Mouse (Mus musculus): ENCODE results near the gene Crocc2.

The Crocc2 gene

DNA sequence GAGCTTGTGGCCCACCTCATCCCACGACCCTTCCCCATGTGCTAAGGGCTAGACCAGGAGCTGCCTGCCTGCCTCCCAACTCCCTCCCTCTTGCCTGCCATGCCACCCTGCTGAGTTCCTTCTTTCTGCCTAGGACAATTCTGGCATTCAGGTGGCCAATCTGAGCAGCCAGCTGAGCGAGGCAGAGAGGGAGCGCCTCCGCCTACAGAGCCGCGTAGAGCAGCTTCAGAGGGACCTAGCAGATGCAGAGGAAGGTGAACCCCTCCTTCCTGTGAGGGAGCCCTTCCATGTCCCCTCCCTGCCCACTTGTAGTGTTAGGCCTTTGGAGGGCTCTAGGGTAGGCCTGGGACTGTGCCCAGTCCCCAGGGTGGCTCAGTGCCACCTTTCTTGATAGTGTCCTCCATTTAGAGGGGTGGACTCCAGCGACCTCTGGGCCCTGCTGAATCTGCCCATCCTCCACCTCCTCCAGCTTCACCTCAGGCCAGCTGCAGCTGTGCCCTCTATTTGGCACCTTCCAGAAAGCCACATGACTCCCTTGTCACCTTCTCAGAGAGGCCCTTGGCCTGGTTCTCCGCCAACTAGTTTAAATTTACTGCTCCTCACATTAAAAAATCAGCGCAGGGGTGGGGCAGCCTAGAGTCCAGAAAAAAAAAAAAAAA lies 48.4 kb downstream of the Crocc2 start:
- DNase-seq (ENCODE audit: low read depth, low spot score), result no peak

DNA sequence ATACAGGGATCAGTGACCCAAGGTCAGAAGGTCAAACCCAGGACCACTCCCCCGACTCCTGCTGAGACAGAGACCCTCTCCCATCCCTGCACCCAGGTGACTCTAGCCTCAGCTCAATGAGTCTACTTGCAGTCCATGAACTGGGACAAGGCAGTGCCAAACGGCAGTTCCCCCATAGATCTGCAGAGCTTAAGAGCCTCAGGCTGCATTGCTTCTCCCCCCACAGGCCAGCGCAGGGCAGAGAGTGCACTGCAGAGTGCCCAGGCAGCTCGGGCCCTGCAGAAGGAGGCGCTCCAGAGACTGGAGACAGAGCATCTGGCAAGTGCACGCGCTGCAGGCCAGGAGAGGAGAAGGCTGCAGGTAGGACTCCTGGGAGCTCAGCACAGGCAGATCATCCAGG lies 49.0 kb downstream of the Crocc2 start:
- DNase-seq (ENCODE audit: low read depth, low spot score), result no peak

DNA sequence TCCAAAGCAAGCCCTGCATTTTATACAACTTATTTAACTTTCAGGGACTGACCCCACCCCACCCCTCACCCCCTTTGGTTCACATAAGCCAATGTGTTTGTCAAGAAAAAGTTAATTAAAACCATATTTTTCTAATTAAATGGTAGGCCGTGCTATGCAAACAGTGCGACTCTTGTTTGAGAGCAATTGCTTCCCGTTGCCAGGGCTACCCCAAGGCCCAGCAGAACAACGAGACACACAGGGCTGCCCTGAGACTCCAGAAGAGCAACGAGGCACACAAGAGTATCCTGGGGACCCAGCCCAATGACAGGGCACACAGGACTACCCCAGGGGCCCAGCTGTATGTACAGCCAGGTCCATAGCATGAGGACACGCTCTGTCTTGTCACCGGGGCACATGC lies 52.3 kb downstream of the Crocc2 start:
- no peak for DNase-seq (ENCODE audit: low read depth, low spot score)

DNA sequence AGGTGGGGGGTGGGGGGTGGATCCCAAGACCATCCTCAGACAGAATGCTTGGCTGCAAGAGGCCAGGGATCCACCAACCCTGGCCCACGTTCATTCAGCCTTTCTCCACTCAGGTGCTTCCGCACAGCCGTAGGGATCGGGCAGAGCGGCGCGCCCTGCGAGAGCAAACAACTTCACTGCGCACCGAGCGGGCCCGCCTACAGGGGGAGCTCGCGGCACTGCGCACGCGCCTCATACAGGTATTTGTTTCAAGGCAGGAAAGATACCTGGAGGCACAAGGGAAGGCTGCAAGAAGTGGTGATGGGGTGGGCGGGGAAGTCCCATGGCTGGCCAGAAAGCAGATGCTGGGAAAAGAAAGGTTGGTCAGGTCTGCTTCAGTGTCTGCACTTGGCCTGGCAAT lies 55.4 kb downstream of the Crocc2 start:
- DNase-seq (ENCODE audit: low read depth, low spot score), result no peak

DNA sequence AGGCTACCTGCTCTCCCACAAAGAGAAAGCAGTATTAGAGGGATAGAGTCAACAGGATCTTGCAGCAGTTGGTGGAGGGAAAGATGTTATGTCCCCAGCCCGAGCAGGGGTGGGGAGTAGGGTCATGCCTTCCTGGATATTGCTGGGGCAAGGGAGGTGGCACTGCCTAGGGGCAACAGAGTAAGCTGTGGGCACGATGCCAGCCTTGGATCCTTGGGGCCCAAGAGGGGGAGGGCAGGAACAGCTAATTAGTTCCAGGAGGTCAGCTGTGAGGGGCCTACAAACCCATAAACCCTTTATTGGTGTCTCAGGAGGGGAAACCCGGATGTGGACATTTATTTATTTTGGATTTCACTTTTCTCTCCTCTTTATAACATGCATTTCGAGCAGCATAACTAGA lies 56.7 kb downstream of the Crocc2 start:
- DNase-seq (ENCODE audit: low read depth, low spot score), result no peak

DNA sequence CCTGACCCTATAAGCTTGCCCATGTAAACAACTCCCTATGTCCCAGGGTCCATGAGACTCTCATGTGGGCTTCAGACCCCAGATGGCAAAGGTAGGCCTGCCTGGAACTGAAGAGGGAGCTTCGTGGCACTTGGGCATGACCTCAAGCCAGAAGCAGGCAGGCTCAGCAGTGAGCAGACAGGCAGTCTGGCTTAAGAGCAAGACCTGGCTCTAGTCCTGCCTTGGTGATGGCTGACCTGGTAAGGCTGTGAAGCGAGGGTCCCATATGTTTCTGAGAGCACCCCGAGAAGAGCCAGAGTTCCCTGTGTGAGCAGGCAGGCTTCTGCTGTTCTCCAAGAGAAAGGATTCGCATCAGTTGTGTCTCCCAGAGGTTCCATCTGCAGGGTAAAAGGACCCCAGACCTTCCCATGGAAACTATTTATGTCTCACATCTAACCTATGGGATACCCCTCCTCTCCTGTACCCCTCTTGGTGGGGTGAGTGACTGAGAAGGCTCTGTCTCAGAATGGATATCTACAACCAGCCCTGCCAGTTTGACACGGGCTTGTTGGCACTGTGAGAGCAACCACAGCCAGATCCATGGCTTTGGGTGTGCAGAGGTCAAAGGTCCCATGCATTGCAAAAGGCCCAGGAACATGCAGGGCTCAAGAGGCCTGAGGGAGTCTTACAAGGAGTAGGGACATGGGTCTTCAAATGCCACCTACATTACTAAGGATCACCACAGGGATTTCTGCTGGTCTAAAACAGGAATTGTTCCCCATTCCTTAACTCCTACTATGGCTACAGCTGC lies 57.4 kb downstream of the Crocc2 start:
- no peak for DNase-seq (ENCODE audit: low read depth, low spot score)

DNA sequence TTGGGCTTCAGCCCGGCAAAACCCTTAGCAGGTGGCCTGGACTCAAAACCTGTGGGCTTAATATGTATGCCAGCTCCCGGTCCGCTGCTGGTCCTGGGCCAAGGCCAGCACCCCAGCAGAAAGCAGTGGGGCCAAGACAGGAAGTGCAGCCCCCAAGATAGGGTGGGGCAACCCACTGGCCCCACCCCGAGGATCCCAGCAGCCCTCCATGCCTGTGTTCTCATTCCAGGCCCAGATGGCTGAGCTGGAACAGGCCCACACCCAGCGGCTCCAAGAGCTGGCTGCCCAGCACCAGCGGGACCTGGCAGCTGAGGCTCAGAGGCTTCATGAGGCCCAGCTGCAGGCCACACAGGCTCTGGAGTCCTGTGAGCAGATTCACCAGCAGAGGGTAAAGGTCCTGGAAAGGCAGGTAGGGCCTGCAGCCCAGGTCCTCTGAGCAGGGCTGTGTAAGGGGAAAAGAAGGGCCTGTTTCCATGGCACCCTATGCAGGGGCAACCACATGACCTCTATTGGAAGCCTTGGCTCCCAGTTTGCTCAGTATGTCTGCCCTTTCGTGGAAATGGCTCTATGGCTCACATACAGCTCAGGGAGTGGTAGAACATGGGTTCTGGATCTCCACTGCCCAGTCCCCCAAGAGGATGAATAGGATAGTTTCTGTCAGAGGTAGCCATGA lies 58.9 kb downstream of the Crocc2 start:
- DNase-seq (ENCODE audit: low read depth, low spot score), result no peak

DNA sequence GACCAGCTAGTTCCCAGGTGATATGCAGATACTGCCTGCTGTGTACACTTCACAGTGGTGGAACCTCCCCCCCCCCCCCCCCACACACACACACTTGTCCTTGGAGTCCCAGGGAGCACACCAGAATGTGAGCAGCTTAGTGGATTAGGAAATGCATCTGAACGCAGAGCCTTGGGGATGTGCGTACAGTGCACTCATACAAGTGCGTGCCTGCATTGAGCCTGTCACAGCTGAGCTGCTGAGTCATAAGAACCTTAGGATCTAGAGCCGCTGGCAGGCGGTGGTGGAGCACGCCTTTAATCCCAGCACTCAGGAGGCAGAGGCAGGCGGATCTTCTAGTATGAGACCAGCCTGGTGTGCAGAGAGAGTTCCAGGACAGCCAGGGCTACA lies 59.4 kb downstream of the Crocc2 start:
- no peak for DNase-seq (ENCODE audit: low read depth, low spot score)

DNA sequence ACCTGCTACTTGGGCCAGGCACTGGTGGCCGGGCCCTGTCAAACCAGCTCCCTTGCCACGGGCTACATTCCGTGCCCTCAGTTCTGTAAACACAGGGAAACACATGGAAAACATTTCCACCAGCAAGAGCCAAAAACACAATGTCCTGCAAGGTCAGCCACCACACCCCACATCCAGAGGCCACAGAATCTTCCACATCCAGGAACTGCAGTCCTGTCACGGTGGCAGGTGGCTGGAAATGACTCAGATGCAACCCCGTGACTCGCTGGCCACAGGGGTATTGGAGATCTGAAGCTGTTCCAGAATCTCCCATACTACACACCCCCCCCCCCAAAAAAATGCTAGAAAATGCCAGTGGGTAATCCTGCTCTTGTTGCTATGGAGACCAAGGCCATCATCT lies 60.7 kb downstream of the Crocc2 start:
- no peak for DNase-seq (ENCODE audit: low read depth, low spot score)

DNA sequence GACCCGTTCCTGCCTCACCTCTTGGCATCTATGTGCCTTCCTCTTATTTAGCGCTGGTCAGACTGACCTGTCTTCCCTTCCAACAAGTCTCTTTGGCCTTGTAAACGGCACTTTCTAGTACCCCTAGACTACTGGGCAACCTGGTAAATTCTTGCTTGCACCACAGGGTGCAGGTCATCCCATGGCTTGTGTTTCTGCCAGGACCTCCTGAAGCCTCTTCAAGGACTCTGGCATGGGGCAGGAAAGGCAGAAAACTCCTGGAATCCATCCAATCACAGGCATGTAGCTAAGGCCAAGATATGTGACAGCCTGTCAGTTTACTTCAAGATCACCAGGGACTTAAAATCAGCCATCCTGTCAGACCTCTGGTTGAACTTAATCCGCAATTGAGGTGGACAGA lies 61.1 kb downstream of the Crocc2 start:
- DNase-seq (ENCODE audit: low read depth, low spot score), result no peak

DNA sequence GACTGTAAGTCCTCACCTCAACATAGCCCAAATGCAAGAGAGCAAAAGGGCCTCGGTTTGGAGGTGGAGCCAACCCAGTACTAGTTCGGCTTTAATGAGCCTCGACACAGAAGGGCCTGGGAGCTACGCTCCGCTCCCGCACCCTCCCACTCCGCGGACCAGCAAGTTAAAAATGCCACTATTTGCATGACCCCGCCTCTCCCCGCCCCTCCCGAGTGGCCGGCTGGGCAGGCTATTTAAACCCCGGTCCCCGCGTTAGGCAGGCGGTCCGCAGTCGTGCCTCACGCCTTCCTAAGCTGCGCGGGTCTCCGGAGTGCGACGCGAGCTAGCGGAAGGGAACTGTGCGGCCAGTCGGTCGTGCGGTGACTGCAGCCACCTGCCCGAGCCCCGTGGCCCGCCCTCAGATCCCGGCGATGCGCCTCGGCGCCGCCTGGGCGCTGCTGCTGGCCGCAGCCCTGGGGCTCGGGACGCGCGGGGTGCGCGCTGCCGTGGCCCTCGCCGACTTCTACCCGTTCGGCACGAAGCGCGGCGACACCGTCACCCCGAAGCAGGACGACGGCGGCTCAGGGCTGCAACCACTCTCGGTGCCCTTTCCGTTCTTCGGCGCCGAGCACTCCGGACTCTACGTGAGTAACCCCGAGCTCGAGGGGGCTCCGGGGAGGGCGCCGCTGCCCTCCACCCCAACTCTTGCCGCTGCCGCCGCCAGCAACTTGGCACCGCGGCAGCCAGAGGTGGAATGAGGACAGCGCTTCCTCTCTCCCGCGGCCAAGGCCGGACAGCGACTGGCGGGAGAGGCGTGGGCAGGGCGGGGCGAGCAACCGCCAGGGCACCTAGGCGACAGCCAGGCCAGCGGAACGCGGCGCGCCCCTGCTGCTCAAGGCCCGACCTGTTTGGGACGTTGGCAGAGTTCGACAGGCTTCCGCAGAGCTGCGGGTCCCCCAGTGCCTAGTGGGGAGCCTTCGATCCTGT lies 67.3 kb downstream of the Crocc2 start, which contains the start of gene Sned1:
Sned1 (plus strand) TSS at position 266 of the 969 bp plus-strand sequence.
- DNase-seq (ENCODE audit: low read depth, low spot score), result peak; percentile 45

DNA sequence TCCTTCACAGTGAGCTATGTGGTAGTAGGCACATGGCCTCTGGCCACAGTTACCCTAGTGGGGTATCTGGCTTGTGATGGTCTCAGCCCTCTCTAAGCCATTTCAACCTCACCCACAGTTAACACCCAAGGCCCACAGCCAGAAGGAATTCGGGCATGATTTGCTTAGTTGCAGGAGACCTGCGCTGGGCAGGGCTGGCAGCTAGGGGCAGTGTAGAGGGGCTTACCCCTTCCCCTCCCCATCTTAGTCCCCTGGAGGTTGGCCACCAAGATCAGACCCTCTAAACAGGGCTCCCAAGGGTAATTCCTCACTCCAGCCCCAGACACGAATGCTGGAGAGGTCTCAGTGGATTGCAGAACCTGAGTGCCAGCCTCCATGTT lies 68.0 kb downstream of the Crocc2 start:
- peak; percentile 13 for DNase-seq (ENCODE audit: low read depth, low spot score)

DNA sequence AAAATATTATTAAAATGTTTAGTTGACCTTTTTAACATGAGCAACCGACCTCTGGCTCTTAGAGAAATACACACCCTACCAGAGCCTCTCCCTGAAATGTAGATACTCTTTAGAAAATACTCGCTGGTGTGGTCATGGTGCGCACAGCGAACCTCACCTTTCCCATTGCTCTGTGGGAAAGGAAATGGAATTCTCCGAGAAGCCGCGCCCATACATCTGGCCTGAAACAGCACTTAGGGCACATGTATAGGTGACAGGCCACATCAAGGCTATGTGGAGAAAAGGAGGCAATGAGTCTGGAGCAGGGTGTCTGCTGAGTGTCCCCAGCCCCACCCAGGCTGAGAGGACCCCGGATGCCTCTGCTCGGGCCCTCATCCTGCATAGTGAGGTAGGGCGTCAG lies 69.2 kb downstream of the Crocc2 start:
- no peak for DNase-seq (ENCODE audit: low read depth, low spot score)

DNA sequence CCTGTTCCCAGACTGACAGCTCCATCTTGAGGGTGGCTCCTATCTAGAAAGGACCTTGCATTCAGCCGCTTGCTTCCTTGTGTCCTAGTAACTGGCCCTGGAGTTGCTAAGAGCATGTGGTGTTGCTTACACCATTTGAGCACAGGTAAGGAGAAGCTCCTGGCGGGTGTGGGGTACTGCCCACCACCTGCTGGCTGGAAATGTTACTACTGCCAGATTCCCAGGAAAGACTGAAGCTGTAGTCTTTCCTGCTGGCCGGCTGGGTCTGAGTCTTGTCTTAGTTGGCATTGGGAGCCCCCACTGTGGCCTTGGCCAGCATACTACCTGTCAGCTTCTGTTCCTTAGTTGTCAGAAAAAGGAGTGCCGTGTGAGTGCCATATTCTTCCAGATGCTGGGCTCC lies 69.7 kb downstream of the Crocc2 start:
- no peak for DNase-seq (ENCODE audit: low read depth, low spot score)

DNA sequence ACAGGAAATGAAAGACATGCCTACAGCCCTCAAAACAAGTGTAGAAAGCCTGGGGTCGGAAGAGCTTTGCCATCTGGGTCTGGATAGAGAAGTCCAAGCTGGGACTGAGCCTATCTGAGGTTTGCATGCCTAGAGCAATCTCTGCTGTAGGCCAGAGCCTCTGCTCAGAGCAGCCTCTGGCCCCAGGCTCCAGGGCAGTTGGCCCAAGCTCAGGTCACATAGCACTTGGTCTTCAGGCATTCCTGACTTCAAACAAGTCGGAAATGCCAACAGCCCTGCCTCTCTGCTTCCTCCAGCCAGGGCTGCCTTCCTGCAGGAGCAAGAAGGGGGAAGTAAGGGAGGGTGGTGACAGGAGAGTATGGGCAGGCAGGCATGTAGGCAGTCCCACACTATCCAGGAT lies 77.4 kb downstream of the Crocc2 start:
- no peak for DNase-seq (ENCODE audit: low read depth, low spot score)

DNA sequence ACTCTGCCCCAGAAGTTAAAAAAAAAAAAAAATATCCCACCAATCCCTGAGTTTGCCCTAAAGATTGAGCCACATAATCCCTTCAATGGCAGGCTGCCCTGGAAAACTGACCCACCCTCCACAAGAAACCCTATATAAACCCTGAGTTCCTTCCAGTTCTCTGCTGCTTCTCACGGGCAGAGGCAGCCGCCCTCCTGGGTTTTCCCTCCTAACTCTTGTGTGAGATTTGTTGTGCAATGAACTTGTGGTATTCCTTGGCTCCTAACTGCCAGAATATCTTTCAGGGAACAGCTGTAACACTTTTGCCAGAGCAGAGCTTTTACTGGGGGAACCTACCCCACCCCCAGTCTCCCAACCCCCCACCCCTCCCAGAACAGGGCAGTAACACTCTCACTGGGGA lies 84.1 kb downstream of the Crocc2 start:
- DNase-seq (ENCODE audit: low read depth, low spot score), result no peak

DNA sequence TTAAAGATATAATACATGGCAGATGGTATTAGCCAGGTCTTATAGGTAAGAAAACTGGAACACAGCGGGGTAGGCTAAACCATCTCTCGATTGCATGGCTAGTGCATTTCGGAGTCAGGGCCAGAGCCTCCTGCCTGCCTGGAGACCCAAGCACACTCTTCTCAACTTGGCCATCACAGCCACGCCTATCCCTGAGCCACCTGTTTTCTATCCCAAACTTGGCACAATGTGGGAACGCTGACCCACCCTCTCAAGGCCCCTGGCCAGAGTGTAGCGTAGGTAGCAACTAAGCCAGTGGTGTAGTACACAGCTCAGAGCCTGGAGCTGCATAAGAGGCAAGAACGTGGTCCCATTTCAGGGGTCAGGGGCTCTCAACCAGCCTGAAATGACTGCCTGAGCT lies 87.2 kb downstream of the Crocc2 start:
- no peak for DNase-seq (ENCODE audit: low read depth, low spot score)

DNA sequence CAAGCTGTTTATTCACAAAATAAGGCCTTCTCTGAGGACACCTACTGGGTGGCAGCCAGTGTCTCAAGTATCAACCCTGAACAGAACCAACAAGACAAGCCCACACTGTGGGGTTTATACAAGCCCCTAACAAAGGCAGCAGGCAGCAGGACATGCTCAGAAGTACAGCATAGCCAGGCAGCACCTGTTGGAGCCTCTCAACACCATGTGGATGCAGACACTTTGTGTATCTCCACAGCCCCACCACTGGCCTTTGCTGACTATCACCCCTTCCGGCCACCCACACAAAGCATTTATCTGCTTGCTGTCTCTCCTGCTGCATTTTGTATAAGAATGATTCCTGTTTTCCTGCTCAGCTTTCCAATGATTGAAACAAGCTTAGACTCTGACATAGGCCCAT lies 89.0 kb downstream of the Crocc2 start:
- no peak for DNase-seq (ENCODE audit: low read depth, low spot score)

DNA sequence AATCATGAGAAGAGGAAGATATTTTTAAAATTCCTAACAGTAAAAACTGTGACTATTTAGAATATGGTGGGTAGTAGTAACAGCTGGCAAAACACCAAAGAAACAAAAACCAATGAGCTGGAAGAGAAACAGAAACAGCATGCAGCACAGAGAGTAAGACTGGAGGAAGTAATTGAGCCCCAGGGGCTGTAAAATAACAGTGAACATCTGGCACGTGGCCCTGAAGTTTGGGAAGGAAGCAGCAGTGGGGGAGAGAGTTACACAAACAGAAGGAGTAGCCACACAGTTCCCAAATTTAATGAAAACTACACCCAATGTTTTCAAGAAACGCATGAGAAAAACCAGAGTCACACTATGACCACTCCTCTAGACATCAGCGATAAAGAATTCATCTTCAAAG lies 98.7 kb downstream of the Crocc2 start:
- no peak for DNase-seq (ENCODE audit: low read depth, low spot score)

DNA sequence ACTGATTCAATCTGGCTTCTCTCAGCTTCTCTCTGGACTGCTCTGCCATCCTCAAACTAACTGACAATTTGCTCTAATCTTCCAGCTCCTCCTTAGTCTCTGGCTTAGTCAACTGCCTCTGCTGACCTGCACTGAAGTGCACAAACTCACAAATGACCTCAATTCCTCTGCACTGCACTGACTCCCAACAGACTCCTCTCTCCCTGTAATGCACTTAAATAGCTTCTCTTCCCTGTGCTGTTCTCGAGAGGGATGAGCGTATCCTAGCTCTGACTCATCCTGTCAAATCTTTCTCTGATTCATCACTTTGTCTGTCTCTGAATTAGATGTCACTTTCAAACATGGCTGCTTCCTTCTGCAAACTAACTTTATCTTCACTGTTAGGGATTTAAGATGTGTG lies 99.7 kb downstream of the Crocc2 start:
- DNase-seq (ENCODE audit: low read depth, low spot score), result no peak

DNA sequence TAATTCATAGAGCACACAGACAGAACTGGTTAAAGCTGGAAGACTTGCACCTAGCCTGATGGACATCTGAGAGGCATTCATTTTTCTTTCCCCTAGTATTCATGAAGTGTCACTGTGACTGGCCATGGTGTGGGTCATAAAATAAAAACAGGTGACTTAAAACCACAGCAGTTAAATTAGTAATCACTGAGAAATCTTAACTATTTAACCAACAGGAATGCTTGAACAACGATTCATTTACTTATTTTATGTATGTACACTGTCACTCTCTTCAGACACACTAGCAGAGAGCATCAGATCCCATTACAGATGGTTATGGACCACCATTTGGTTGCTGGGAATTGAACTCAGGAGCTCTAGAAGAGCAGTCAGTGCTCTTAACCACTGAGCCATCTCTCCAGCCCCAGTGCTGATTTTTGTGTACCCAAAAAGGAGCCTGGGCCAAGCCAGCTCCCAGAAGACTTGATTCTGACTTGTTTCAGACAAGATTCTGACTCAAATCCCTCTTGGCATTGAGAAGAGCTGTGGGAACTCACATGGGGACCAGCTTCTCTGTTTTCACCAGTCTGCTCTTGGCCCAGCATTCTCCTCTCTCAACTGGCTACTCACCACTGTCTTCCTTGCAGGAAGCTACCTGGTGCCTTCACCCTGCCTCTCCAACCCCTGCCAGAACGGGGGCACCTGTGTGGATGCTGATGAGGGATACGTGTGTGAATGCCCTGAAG lies 102.2 kb downstream of the Crocc2 start:
- no peak for DNase-seq (ENCODE audit: low read depth, low spot score)

Measured in retina, postnatal 7 days (tissue).